Mouse (Mus musculus): ENCODE measurements around the gene Lamb3.

Lamb3 gene

DNA sequence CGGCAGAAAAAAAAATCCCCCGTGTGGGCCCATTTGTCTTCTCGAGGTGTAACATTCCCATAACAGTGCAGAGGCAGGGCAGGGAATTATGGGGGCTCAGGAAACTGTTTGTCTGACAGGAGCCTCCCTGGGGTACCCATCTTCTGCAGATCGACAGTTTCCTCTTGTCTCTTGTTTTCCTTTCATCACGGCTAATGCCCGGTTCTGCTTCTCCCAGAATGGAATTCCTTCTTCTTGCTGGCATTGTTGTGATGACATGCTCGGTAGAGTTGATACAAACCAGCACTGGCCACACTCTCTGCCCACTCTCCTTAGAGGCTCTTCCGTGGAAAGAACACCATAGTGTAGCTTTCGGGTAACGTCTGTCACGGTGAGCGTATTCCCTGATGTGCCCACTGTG lies 182.5 kb downstream of the Lamb3 start:
- no peak for DNase-seq

DNA sequence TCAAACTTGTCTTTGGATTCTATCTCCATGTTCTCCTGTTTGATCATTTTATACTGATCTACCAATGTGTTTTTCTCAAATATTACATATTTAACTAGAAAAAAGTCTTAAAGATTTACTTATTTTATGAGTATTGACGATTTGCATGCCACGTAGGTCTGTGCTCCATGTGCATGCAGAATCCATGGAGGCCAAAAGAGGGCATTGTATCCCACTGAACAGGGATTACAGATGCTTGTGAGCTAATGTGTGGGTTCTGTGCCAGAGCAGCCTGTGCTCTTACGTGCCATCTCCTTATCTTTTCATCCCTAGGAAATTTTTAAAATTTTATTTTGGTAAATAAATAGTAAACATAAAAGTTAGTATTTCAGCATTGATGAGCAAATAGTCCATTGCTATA lies 184.8 kb downstream of the Lamb3 start:
- DNase-seq: no peak
